Mouse (Mus musculus) spleen, adult 2 months (tissue): Measurements from ENCODE around the gene Oaz1.

ENCODE experiments used
- CTCF ChIP-seq: fragments of 200-500 bp; IDR thresholded peaks from 2 replicates; pipeline ENCODE4 v1.5.1; 2011; ENCODE audit warnings: mild to moderate bottlenecking, inconsistent platforms; ENCODE audit not compliant: insufficient read depth, insufficient read length, insufficient replicate concordance; ENCODE audit errors: extremely low read depth
- POLR2A ChIP-seq: fragments of 200-500 bp; IDR thresholded peaks from 2 replicates; pipeline ENCODE4 v1.6.1; 2011; ENCODE audit warnings: low read depth, low read length, inconsistent platforms

DNA sequence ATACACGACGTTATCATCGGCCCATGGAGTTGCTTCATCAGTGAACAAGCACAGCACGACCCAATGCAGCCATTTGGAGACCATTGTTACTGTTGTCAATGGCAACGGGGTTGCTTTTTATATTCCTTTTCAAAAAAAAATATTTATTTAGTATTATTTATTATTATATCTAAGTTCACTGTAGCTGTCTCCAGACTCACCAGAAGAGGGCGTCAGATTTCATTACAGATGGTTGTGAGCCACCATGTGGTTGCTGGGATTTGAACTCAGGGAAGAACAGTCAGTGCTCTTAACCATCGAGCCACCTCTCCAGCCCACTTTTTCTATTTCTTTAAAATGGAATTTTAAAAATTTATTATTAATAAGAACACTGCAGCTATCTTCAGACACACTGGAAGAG is 11.7 kb upstream of the Oaz1 start:
- TF ChIP-seq CTCF = no peak
- TF ChIP-seq POLR2A = no peak
